Mouse (Mus musculus) ES-E14 (cell line): Measurements from ENCODE around the gene Cbr3.

Experiments used
- HCFC1 ChIP-seq: IDR thresholded peaks from 2 replicates; pipeline ENCODE4 v1.6.1; 2012; ENCODE audit warnings: low read length, inconsistent platforms, borderline replicate concordance; ENCODE audit not compliant: insufficient read depth
- ZNF384 ChIP-seq: IDR thresholded peaks from 2 replicates; pipeline ENCODE4 v1.6.1; 2012; ENCODE audit warnings: low read depth, low read length, inconsistent platforms

DNA sequence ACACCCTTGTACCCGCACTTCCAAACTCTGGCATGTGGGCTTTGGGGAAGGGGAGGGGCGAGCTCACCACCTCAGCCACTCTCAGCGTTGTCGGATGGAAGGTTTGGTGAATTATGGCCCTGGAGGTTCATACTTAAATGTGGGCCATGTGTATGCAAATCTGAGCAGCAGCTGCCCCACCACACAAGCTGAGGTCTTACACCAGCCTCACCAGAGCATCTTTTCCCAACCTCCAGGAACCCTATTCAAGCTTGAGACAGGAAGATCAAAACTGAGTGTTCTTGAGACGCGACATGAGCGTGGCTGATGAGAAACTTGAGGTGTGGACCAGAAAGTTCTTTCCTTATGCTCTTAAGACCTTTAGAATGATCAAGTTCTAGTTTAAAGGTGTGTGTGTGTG lies 1.4 kb downstream of the Cbr3 start:
- TF ChIP-seq HCFC1 (no peak), ZNF384 (no peak)
